Mouse (Mus musculus) E14TG2a.4 (cell line): Measurements from ENCODE around the gene Lrtm2.

ENCODE experiments used
- CTCF ChIP-seq: conservative IDR thresholded peaks from 2 replicates; pipeline ENCODE4 v1.5.1; 2014; ENCODE audit warnings: low read length
- NANOG ChIP-seq: IDR thresholded peaks from 2 replicates; pipeline ENCODE4 v1.6.1; 2014; ENCODE audit warnings: borderline replicate concordance, low read length, mixed read lengths
- POU5F1 ChIP-seq: IDR thresholded peaks from 2 replicates; pipeline ENCODE4 v1.6.1; 2014; ENCODE audit warnings: low read length, borderline replicate concordance

GRCm38 (mm10) chr6:119377613-119378012 is 47.0 kb upstream of the Lrtm2 start:
- TF ChIP-seq CTCF (no peak), NANOG (no peak), POU5F1 (no peak)
